Mouse (Mus musculus) embryonic facial prominence, embryonic 14.5 days (tissue): Measurements from ENCODE around the gene Arhgef39. TPM values are rescaled to one million over a fixed set of nuclear protein-coding genes. Genes with fewer than 3 reads are reported as not detected.

Experiments used
- ATAC-seq: fragments of 200-750 bp; cut with Nextera tagmentation; 2 replicates; pipeline ENCODE4 v1.8.0; 2017; ENCODE audit warnings: low read depth, moderate number of reproducible peaks, moderate TSS enrichment
- DNase-seq: peaks from one replicate; pipeline ENCODE4 v3.0.0-alpha.2; 2015; ENCODE audit warnings: low spot score
- H3K27ac ChIP-seq: fragments of 300-500 bp; sonication (generic); replicated peaks from 2 replicates; pipeline ENCODE4 v1.5.1; 2014; ENCODE audit warnings: low read depth, mild to moderate bottlenecking, low read length, moderate library complexity
- H3K27me3 ChIP-seq: fragments of 300-500 bp; sonication (generic); replicated peaks from 2 replicates; pipeline ENCODE4 v1.6.1; 2014; ENCODE audit warnings: low read length; ENCODE audit not compliant: control insufficient read depth, insufficient read depth
- H3K36me3 ChIP-seq: fragments of 300-500 bp; sonication (generic); 2 replicates; pipeline ENCODE4 v1.6.1; 2014; ENCODE audit warnings: low read length, mixed read lengths; ENCODE audit not compliant: control insufficient read depth, insufficient read depth
- H3K4me1 ChIP-seq: fragments of 300-500 bp; sonication (generic); 2 replicates; pipeline ENCODE4 v1.6.1; 2014; ENCODE audit warnings: antibody characterized with exemption, low read length; ENCODE audit not compliant: control insufficient read depth, insufficient read depth
- H3K4me2 ChIP-seq: fragments of 300-500 bp; sonication (generic); 2 replicates; pipeline ENCODE4 v1.6.1; 2014; ENCODE audit warnings: low read depth, mild to moderate bottlenecking, low read length, moderate library complexity, mixed read lengths
- H3K4me3 ChIP-seq: fragments of 300-500 bp; sonication (generic); 2 replicates; pipeline ENCODE4 v1.5.1; 2014; ENCODE audit warnings: low read depth, mild to moderate bottlenecking, low read length
- H3K9ac ChIP-seq: fragments of 300-500 bp; sonication (generic); 2 replicates; pipeline ENCODE4 v1.6.1; 2014; ENCODE audit warnings: low read depth, mild to moderate bottlenecking, low read length, moderate library complexity, mixed read lengths
- H3K9me3 ChIP-seq: fragments of 300-500 bp; sonication (generic); 2 replicates; pipeline ENCODE4 v1.6.1; 2016; ENCODE audit warnings: low read length; ENCODE audit not compliant: control insufficient read depth
- whole genome bisulfite sequencing: fragments of 180-500 bp; shearing (Covaris S2); extraction: QIAGEN DNeasy Blood & Tissue Kit; methylation state at CpG from one replicate; pipeline ENCODE4 v1.1.7; 2014; 5-methylcytosine and 5-hydroxymethylcytosine counted together
- polyA plus RNA-seq: library from polyadenylated mRNA; unstranded; fragments of >200 nt; fragmentation: Nextera tagmentation; extraction: Ambion mirVana; gene quantifications from 2 replicates; pipeline ENCODE4 v1.2.1, GENCODE M21; 2014

Gene Arhgef39
- polyA plus RNA-seq, 1 experiment from 2014 or later, result 22.3 TPM

DNA sequence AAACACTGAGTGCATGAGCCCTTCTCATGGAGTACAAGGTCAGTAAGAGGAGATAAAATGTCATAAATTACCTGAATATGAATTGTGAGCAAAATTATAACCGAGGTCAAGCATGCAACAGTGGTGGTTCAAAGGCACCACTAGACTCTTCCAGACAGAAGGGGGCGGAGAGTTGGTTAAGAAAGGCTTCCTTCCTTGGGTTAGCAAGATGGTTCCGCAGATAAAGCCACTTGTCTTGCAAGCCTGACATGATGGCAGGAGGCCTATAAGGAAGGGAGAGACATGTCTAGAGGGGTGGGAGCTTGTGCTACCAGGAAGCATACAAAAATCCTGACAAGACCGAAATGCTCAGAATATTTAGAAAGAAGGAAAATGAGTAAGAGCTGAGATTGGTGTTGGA is 4.8 kb upstream of the Arhgef39 start:
- no peaks in the 10 kb centered on the region for H3K27me3 ChIP-seq
- no peak overlapping the region for H3K4me2 ChIP-seq
- H3K4me3 ChIP-seq, result no peak overlapping the region
- peaks cover 23% of the 10 kb centered on the region for H3K4me1 ChIP-seq
- no peaks in the 10 kb centered on the region for H3K9me3 ChIP-seq
- H3K27ac ChIP-seq, result no peak overlapping the region
- H3K9ac ChIP-seq, result no peak overlapping the region
- ATAC-seq (no peak), DNase-seq (no peak)
- 91% methylated on average over 4 of the region's 4 CpGs for WGBS
- H3K36me3 ChIP-seq, result no peaks in the 10 kb centered on the region

GRCm38 (mm10) chr4:43503506-43503905 is 4.0 kb upstream of the Arhgef39 start:
- no peak for DNase-seq
- no peak overlapping the region for H3K27ac ChIP-seq
- no peak overlapping the region for H3K4me2 ChIP-seq
- no peaks in the 10 kb centered on the region for H3K27me3 ChIP-seq
- H3K9me3 ChIP-seq, result no peaks in the 10 kb centered on the region
- WGBS, result 80% methylated on average over 6 of the region's 6 CpGs
- peaks cover 17% of the 10 kb centered on the region for H3K4me1 ChIP-seq
- ATAC-seq, result no peak
- no peak overlapping the region for H3K9ac ChIP-seq
- no peak overlapping the region for H3K4me3 ChIP-seq
- H3K36me3 ChIP-seq, result no peaks in the 10 kb centered on the region

DNA sequence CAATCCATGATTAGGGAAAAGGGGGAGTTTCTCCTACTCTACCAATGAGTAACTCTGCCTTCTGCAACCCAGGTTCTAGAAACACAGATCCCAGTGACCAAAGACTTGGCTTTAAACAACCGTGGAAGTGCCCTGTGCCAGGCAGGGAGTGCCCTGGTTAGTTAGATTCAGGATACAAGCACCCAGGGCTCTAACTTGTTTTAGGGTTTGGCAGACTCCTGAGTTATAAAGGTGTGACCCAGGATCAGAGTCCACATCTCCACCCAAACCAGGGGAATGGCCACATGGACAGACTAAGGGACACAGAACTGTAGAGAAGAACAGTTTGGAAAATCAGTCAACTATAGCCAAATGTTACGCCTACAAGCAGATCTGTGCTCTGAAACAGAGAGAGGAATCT is 3.5 kb upstream of the Arhgef39 start:
- Histone ChIP-seq H3K9me3 (no peaks in the 10 kb centered on the region), H3K4me3 (no peak overlapping the region), H3K27ac (no peak overlapping the region), H3K4me2 (no peak overlapping the region), H3K4me1 (peaks cover 17% of the 10 kb centered on the region), H3K36me3 (no peaks in the 10 kb centered on the region), H3K27me3 (no peaks in the 10 kb centered on the region), H3K9ac (no peak overlapping the region)
- ATAC-seq (no peak), DNase-seq (no peak)
- 71% methylated on average over 2 of the region's 2 CpGs for WGBS

DNA sequence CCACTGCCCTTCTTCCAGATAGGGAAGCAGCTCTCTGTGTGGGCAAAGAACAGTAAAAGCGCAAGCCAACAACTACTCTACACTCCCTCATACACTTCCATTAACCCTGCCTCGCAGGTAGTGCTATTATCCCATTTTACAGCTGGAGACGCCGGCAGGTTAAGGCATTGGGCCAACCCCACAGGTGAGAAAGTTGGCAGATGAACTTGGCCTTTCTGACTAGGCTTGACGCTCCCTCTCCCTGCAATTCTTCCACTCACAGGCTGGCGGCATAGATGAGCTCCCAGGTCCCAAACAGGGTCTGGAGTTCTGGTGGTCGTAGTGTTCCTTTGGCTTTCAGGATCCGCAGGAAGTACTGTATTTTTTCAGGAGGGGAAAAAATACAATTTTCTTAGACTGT is 512 bp downstream of the Arhgef39 start:
- H3K27me3 ChIP-seq, result no peaks in the 10 kb centered on the region
- H3K27ac ChIP-seq, result 0 out of 2 replicates have a peak overlapping the region, but pooled peaks have one; percentile 29
- H3K9ac ChIP-seq, result peak overlapping the region; percentile 72
- peaks cover 19% of the 10 kb centered on the region for H3K4me1 ChIP-seq
- H3K4me3 ChIP-seq, result peak overlapping the region; percentile 65
- ATAC-seq (no peak; the same call in 1 of the 2 replicates), DNase-seq (peak; percentile 72)
- WGBS, result 18% methylated on average over 8 of the region's 8 CpGs
- H3K4me2 ChIP-seq, result peak overlapping the region; percentile 82
- peaks cover 15% of the 10 kb centered on the region; the same call in 1 of the 2 replicates for H3K36me3 ChIP-seq
- no peaks in the 10 kb centered on the region for H3K9me3 ChIP-seq

- 59% methylated on average over 4 of the region's 4 CpGs for WGBS
- Histone ChIP-seq H3K36me3 (peaks cover 15% of the 10 kb centered on the region; the same call in 1 of the 2 replicates), H3K4me2 (peak overlapping the region; percentile 82), H3K4me1 (peaks cover 19% of the 10 kb centered on the region), H3K9me3 (no peaks in the 10 kb centered on the region), H3K9ac (peak overlapping the region; percentile 72), H3K4me3 (peak overlapping the region; percentile 65), H3K27ac (no peak overlapping the region), H3K27me3 (no peaks in the 10 kb centered on the region)
- DNase-seq (no peak), ATAC-seq (no peak)
Measured at GRCm38 (mm10) chr4:43497946-43498345, 1.5 kb downstream of the Arhgef39 start.

DNA sequence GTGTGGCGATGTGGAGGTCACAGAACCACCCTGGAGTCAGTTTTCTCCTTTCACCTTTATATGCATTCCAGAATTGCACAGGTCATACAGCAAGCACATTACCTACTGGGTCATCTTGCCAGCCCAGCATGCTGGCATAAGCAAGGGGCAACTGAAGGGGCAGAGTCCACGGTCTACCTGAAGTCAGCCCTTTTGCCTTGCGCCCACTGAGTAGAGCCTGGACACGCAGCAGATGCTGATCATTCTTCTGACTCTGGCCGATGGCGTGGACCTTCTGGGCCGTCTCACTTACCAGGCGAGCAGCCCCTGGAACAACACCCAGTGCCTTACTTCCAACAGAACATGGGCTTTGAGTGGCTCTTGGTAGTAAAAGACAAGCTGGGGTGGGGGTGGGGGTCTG is 2.1 kb downstream of the Arhgef39 start:
- Histone ChIP-seq H3K4me2 (peak overlapping the region; percentile 82; the same call in 1 of the 2 replicates), H3K4me3 (peak overlapping the region; percentile 65; the same call in 1 of the 2 replicates), H3K4me1 (peaks cover 19% of the 10 kb centered on the region), H3K9me3 (no peaks in the 10 kb centered on the region), H3K27me3 (no peaks in the 10 kb centered on the region), H3K9ac (no peak overlapping the region), H3K27ac (no peak overlapping the region), H3K36me3 (peaks cover 15% of the 10 kb centered on the region; the same call in 1 of the 2 replicates)
- no peak for ATAC-seq
- DNase-seq, result no peak
- 91% methylated on average over 8 of the region's 8 CpGs for WGBS

- WGBS, result 54% methylated on average over 6 of the region's 6 CpGs
- H3K9ac ChIP-seq, result no peak overlapping the region
- H3K27me3 ChIP-seq, result no peaks in the 10 kb centered on the region
- H3K4me2 ChIP-seq, result no peak overlapping the region
- H3K36me3 ChIP-seq, result peaks cover 15% of the 10 kb centered on the region; the same call in 1 of the 2 replicates
- H3K4me1 ChIP-seq, result peaks cover 19% of the 10 kb centered on the region
- DNase-seq (no peak), ATAC-seq (no peak)
- H3K9me3 ChIP-seq, result no peaks in the 10 kb centered on the region
- H3K4me3 ChIP-seq, result no peak overlapping the region
- H3K27ac ChIP-seq, result no peak overlapping the region
Measured at GRCm38 (mm10) chr4:43496587-43496986, 2.9 kb downstream of the Arhgef39 start.

GRCm38 (mm10) chr4:43493846-43494240 is 5.7 kb downstream of the Arhgef39 start:
- H3K27ac ChIP-seq, result peak overlapping the region; percentile 91
- WGBS, result 2% methylated on average over 9 of the region's 9 CpGs
- no peaks in the 10 kb centered on the region for H3K27me3 ChIP-seq
- peak overlapping the region; percentile 77 for H3K4me3 ChIP-seq
- H3K9me3 ChIP-seq, result no peaks in the 10 kb centered on the region
- H3K4me1 ChIP-seq, result peaks cover 14% of the 10 kb centered on the region
- H3K4me2 ChIP-seq, result peak overlapping the region; percentile 70
- DNase-seq, result peak; percentile 36
- peaks cover 15% of the 10 kb centered on the region; the same call in 1 of the 2 replicates for H3K36me3 ChIP-seq
- peak overlapping the region; percentile 80 for H3K9ac ChIP-seq
- ATAC-seq, result no peak

DNA sequence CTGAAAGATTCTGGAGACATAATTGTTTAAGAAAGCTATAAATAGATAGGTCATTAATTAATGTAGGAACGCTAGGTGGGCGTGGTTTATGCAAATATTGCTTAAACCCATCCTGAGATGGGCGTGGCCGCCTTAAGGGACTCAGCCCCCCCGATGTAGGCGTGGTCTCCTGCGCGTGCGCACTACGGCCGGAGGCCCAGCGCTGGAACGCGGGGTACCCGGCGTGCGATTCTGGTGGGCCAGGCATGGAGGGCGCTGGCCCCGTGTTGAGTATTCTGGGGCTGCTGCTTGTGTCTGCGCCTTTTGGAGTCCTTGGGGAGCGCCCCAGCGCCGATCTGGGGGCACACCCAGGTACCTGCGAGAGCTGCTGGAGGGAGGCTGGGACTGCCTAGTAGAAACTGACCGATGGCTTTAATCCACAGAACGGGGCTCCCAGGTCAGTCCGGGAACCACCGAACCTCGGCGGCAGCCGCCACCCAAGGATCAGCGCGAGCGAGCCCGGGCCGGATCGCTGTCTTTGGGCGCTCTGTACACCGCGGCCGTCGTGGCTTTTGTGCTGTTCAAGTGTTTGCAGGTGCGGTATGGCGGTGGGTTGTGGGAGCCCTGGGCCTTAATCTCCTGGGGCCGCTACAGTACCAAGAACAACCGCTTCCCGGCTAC is 6.2 kb downstream of the Arhgef39 start:
- no peaks in the 10 kb centered on the region for H3K9me3 ChIP-seq
- peak; percentile 98 for DNase-seq
- peaks cover 15% of the 10 kb centered on the region; the same call in 1 of the 2 replicates for H3K36me3 ChIP-seq
- H3K4me1 ChIP-seq, result peaks cover 11% of the 10 kb centered on the region
- no peaks in the 10 kb centered on the region for H3K27me3 ChIP-seq
- peak overlapping the region; percentile 70 for H3K4me2 ChIP-seq
- 1% methylated on average over 35 of the region's 47 CpGs for WGBS
- H3K9ac ChIP-seq, result peak overlapping the region; percentile 80
- ATAC-seq, result peak; percentile 91
- peak overlapping the region; percentile 77 for H3K4me3 ChIP-seq
- H3K27ac ChIP-seq, result peak overlapping the region; percentile 91
